Mouse (Mus musculus) small intestine, adult 2 months (tissue): ENCODE measurements around the gene Cfap299.

ENCODE experiments used
- CTCF ChIP-seq: fragments of 200-500 bp; IDR thresholded peaks from 2 replicates; pipeline ENCODE4 v1.5.1; 2012; ENCODE audit warnings: low read depth, mild to moderate bottlenecking, control low read depth, inconsistent platforms, low read length, moderate library complexity, mixed read lengths; ENCODE audit not compliant: insufficient replicate concordance, insufficient read length; ENCODE audit errors: extremely low read depth
- POLR2A ChIP-seq: fragments of 200-500 bp; IDR thresholded peaks from 2 replicates; pipeline ENCODE4 v1.6.1; 2012; ENCODE audit warnings: low read depth, mild to moderate bottlenecking, control low read depth, inconsistent platforms, low read length, moderate library complexity

- no peak for TF ChIP-seq POLR2A
- TF ChIP-seq CTCF = no peak
Measured at GRCm38 (mm10) chr5:98306528-98306927, 22.6 kb upstream of the Cfap299 start.
